Mouse (Mus musculus): ENCODE results near the gene Lamb3.

The Lamb3 gene

DNA sequence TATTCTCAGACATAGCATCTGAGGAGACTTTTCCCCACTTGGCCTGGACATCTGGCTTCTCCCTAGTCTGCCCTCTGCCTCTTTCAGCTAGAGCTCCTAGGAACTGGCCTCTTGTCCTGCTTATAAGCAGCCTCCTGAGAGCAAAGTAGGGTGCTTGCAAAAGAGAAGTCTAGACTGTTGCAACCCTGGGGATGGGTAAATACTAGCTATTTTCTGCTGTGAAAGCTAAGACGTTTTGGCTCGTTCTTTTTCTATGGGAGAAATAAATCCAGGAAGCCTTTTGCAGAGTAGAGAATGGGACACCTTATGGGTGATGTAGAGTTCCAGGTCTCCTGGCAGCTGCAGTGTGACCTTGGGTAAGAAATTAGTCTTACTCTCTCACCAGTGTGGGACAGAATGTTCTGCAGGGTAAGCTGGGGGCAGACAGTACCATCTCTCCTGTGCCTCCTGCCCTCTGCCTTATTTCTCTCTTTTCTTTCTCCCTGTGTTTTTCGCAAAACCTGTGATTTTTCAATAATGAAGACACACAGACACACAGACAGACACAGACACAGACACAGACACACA lies 103.1 kb downstream of the Lamb3 start:
- no peak for DNase-seq (ENCODE audit: low read depth, low spot score)

DNA sequence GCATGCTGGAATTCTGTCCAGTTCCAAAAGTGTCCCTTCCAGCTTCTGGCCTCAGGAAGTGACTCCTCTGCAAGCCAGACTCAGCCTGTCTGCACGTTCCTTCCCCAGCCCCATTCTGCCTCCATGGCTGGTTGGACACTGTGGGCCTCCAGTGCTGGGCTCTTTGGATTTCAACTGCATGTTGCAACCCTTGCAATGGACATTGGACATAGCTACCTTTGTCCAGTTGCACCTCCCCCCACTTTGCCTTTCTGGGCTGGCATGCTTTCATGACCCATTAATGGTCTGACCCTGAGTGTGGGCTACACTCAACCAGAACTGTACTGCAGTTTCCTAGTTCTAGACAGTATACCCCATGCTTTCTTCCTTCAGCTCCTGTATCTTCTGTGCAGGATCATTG lies 104.1 kb downstream of the Lamb3 start:
- DNase-seq (ENCODE audit: low read depth, low spot score) = no peak

DNA sequence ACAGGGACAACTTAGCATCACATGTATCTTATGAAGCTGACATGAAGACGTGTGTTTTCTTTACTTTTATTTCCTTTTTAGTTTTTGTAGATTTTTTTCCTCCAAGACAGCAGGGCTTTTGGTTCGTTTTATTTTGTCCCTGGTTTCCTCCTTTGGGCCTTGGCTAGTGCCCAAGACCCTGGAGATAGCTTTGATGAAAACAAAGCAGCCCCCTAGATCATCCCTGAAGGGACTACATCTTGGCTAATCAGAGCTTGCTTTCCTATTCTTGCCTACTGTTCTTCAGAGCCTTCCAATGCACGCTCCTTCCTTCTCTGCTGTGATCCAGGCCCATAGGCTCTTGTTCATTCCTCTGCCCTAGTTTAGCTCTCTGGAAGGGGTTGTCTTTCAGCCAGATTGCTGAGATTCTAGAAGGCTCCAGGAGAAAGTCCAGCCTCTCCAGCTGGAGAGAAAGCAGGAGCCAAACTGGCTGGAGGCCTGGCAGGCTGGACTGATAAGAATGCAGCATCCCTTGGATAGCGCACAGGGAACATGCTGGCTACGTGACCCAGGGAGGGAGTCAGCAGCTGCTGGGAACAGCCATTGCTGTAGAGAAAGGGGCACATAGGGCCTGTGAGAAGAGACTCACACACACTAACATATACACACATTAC lies 108.3 kb downstream of the Lamb3 start:
- no peak for DNase-seq (ENCODE audit: low read depth, low spot score)

DNA sequence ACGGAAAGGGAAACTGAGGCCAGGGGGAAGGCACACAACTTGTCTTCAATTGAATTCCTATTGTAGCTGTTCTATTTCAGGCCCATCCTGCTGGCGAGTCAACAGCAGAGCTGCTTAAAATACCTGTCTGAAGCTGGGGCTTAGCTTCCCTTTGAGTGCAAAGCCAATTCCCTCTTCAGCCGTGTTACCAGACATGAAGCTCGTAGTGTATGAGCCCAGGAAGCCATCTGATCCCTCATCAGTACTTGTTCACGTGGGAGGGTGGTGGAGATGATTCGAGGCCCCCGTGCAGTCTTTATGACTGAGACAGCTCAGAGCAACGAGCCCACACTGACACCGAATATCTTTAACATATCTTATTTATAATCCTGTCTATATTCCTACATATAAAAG lies 108.9 kb downstream of the Lamb3 start:
- no peak for DNase-seq (ENCODE audit: low read depth, low spot score)

DNA sequence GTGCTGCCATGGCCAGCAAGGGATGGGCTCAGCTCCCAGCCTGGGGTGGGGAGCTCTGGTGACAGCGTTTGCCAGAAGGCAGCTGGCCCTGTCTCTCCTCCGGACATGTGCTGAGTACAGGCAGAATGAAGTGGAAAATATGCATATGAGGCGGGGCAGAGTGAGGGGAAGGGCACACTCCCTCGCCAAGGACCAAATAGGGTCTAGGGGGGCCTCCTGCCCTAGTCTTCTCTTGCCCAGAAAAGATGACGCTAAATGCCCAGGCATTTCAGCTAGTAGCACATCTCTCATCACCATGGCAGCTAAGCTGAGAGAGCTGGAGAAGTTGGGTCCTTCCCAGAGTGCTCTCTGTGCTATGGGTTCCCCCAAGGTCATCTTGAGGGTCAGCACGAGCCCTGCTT lies 109.7 kb downstream of the Lamb3 start:
- no peak for DNase-seq (ENCODE audit: low read depth, low spot score)

DNA sequence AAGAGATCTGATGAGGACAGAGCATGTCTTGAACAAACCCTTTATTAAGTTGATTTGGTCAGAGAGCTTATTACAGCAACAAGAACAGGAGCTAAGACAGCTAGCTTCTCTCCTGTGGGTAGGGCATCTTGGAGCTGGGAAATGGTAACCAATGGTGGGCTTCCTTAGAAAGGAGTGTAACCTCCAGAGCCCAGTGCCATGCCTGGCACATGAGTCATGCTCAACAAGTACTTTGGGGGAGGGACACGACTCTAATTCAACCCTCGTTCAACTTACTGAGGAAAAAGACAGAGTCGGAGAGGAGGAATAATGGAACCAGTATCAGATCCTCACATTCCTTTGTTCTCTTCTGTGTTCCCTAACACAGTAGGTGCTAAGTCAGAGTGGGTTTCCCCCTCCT lies 112.2 kb downstream of the Lamb3 start:
- no peak for DNase-seq (ENCODE audit: low read depth, low spot score)

- DNase-seq (ENCODE audit: low read depth, low spot score) = no peak
Measured at GRCm38 (mm10) chr1:193320398-193320797, 112.9 kb downstream of the Lamb3 start.

DNA sequence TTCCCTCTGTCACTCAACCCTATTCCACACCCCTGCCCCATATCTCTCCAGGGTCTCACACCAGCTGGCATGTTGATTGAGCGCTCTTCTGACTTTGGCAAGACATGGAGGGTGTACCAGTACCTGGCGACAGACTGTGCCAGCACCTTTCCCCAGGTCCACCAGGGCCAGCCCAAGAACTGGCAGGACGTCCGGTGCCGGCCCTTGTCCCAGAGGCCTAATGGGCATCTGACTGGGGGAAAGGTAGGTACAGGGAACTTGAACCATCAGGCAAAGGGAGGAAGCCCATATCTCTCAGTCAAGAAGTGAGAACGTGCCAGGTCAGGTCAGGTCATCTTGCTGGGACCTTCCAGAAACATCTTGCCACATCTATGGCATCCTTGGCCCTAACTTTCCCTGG lies 116.2 kb downstream of the Lamb3 start:
- DNase-seq (ENCODE audit: low read depth, low spot score) = no peak

DNA sequence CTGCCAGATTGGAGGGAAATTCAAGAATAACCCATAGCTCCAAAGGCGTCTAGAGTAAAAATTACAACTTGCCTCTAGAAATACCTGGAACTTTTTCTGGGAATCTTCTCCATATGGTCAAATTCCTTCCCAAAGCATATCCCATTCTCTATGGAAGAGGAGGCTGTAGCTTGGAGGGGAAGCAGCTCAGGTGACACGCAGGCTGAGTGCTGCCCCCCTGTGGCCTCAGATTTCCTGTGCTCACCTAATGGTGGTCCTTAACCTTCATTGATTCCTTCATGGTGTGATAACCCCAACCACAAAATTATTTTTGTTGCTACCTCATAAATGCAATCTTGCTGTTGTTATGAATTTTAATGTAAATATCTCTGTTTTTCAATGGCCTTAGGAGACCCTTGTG lies 116.7 kb downstream of the Lamb3 start:
- DNase-seq (ENCODE audit: low read depth, low spot score) = peak; percentile 27

DNA sequence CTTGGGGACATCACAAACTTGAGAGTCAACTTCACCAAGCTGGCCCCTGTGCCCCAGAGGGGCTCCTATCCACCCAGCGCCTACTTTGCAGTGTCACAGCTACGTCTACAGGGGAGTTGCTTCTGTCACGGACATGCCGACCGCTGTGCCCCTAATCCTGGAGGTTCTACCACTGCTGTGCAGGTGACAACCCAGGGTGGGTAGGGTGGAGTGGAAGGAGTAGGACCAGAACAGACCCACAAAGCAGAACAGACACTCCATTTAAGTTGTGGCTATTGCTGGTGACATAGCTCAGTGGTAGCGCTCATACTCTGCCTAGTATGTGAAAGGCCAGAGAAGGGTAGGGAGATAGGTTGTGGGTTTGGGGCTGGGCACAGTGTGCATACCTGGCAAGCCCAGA lies 118.4 kb downstream of the Lamb3 start:
- DNase-seq (ENCODE audit: low read depth, low spot score) = no peak

- DNase-seq (ENCODE audit: low read depth, low spot score) = no peak
Measured at GRCm38 (mm10) chr1:193326456-193327145, 119.1 kb downstream of the Lamb3 start.

DNA sequence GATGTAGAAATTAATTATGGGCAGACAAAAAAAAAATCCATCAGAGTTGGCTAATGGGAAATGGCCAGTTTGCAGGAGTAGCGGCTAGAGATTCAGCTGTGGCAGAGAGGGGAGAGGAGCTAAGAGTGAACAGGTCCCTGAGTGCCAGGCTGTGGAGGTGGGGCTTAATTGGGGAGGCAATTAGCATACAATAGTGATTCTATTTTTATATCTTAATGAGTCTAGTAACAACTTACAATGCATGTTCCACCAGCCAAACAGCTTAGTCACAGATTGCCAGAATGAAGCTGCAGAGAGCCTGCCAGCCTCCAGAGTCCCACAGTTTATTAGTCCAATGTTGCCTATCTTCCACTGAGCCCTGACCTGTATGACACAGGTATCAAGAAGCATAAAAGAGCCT lies 119.7 kb downstream of the Lamb3 start:
- no peak for DNase-seq (ENCODE audit: low read depth, low spot score)

- no peak for DNase-seq (ENCODE audit: low read depth, low spot score)
Measured at GRCm38 (mm10) chr1:193327686-193328085, 120.2 kb downstream of the Lamb3 start.

DNA sequence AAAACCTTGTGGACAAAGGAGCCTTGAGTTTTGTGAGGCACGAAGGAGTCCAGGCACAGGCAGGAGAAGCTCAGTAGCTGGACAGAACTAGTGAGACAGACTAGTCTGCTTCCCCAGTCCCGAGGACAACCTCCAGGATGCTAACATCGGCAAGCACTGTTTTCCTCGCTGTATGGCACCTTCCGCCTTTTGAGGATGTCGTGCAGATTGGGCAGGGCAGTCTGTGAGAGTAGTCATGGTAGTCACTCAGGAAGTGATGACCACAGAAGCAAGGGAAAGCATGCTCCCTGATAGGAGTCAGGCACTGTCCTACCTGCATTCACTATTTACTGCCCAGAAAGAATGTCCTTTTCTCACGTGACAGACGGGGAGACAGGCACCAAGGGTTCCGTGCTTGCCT lies 122.1 kb downstream of the Lamb3 start:
- DNase-seq (ENCODE audit: low read depth, low spot score) = no peak

GRCm38 (mm10) chr1:193330172-193330571 lies 122.7 kb downstream of the Lamb3 start:
- peak; percentile 34 for DNase-seq (ENCODE audit: low read depth, low spot score)

GRCm38 (mm10) chr1:193330626-193331025 lies 123.1 kb downstream of the Lamb3 start:
- no peak for DNase-seq (ENCODE audit: low read depth, low spot score)

- no peak for DNase-seq (ENCODE audit: low read depth, low spot score)
Measured at GRCm38 (mm10) chr1:193332018-193332417, 124.5 kb downstream of the Lamb3 start.

- no peak for DNase-seq (ENCODE audit: low read depth, low spot score)
Measured at GRCm38 (mm10) chr1:193332671-193333070, 125.2 kb downstream of the Lamb3 start.

GRCm38 (mm10) chr1:193333776-193334175 lies 126.3 kb downstream of the Lamb3 start:
- no peak for DNase-seq (ENCODE audit: low read depth, low spot score)

DNA sequence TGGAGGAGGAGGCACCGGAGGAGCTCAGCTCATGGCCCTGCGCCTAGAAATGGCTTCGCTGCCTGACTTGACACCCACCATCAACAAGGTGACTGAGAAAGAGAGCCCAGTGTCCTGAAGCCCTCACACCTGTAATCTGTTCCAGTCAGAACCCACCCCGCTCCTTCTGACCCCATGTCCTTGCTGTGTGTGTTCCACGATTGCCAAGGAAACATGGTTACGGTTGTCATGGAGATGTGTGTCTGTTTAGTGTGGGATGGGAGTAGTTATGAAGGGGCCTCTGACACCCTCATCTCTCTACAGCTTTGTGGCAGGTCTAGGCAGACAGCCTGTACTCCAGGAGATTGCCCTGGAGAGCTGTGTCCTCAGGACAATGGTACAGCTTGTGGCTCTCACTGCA lies 127.0 kb downstream of the Lamb3 start:
- peak; percentile 32 for DNase-seq (ENCODE audit: low read depth, low spot score)

GRCm38 (mm10) chr1:193336122-193337017 lies 128.9 kb downstream of the Lamb3 start:
- no peak for DNase-seq (ENCODE audit: low read depth, low spot score)

GRCm38 (mm10) chr1:193337018-193337321 lies 129.5 kb downstream of the Lamb3 start:
- DNase-seq (ENCODE audit: low read depth, low spot score) = no peak

Measured in R1 (cell line).